Mouse (Mus musculus) liver (tissue): Measurements from ENCODE around the gene Dlgap4.

Source experiments
- DNase-seq: peaks from one replicate; pipeline ENCODE4 v3.0.0-alpha.2; 2020; ENCODE audit warnings: mixed read lengths

Gene Dlgap4

GRCm38 (mm10) chr2:156613541-156614257 lies at the start of gene Dlgap4:
Gene Dlgap4 (plus strand): TSS chr2:156613705.
- no peak for DNase-seq

GRCm38 (mm10) chr2:156566512-156566911 lies 47.0 kb upstream of the Dlgap4 start:
- no peak for DNase-seq

DNA sequence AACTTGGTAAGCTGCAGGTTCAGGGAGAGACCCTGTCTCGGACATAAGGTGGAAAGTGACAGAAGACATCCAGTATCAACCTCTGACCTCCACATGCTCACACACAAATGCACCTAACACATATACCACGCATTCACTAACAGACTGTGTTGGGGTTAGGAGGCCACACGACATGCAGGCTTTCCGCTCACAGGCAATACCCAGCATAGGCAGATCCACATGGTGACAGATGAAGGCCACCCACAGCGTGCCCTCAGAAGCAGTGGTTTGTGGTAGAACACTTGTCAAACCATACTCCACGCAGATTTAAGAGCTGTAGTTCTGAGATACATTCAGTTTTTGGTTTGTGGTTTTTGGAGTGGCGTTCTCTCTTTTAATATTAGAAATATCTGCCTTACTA lies 44.9 kb upstream of the Dlgap4 start:
- no peak for DNase-seq

- no peak for DNase-seq
These were observed 44.2 kb upstream of the Dlgap4 start for GRCm38 (mm10) chr2:156569261-156569660.

DNA sequence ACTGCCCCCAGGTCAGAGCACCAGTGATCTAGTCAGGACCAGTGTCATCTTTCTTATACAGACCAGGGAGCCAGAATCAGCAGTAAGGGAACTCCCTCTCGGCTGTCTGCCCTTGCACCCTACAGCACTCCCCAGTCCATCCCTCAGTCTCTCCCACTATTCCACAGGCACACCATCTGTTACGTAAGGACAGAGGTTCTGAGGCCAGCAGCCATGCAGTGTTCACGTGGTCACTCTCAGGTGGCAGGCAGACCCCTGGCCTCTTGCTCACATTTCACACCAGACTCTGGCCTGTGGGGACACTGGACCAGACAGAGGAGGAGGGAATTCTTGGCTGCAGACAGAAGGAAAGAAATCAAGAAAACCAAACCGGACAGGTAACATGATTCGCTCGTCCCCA lies 42.0 kb upstream of the Dlgap4 start:
- DNase-seq = no peak

GRCm38 (mm10) chr2:156576850-156577587 lies 36.5 kb upstream of the Dlgap4 start:
- no peak for DNase-seq

- DNase-seq = no peak
These were observed 33.0 kb upstream of the Dlgap4 start for GRCm38 (mm10) chr2:156580507-156580906.

- DNase-seq = no peak
These were observed 32.3 kb upstream of the Dlgap4 start for GRCm38 (mm10) chr2:156581244-156581643.

GRCm38 (mm10) chr2:156582887-156583286 lies 30.6 kb upstream of the Dlgap4 start:
- DNase-seq = no peak

DNA sequence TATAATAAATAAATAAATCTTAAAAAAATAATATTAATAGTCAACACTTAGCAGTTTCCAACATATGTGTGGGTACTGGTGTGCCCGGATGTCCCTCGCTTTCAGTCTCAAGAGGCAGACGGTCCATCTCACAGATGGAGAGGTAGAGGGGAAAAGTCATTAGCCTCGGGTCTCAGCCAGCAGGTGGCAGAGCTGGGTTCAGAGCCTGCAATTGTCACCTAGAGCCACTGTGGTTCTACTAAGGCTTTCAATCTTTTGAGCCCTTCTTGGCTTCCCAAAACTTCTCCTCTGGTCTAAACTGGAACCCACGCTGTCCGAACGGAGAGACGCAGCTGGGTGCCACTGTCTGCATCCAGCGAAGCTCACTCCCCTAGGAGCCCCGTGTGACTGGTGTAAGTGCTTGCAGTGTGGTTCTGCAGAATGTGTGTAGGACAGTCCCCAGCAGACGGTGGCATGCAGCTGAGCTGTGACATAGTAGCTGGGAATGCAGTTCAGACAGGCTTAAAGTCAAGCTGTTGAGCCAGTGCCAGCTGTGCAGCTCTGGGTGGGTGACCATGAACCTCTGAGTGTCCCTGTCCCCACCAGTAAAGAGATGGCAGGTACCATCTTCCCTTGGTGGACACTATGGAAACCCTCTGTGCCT lies 29.2 kb upstream of the Dlgap4 start:
- DNase-seq = no peak

GRCm38 (mm10) chr2:156584797-156585471 lies 28.6 kb upstream of the Dlgap4 start:
- no peak for DNase-seq

DNA sequence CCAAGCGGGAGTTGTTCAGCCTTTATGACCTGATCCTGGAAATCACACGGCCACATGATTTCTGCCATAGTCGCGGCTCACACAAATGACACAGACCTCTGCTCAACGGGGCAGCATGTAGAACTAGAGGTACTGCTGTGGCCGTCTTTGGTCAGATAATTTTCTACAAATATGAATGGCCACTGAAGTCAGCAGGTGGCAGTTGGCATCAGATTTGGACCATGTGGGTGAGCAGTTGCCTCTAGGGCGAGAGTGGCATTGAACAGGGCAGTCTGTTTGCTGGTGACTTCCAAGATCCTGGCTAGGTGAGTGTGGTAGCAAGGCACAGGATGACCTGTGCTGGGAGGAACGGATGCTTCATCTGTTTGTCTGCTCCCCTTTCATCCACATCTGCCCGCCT lies 24.0 kb upstream of the Dlgap4 start:
- no peak for DNase-seq

DNA sequence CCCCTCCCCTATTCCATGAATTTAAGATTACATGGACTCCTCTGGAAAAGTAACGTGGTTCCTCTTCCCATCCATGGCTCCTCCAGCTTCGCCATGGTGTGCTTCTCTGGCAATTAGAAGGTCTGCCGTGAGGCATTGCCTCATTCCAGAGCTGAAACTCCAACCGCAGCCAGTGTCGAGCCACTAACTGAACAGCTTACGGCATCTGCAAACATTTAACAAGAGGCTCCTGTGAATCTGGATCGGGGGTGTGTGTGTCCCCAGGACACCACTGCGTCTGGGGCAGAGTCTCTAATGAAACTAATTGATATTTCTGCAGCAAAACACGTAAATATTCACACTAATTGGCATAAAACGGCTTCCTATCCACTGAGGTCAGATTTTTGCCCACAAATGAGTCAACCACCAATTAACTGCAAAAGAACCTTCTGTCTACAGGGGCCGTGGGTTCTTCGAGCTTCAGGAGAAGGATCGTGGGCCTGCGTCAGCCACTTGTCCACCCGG lies 18.5 kb upstream of the Dlgap4 start:
- no peak for DNase-seq

DNA sequence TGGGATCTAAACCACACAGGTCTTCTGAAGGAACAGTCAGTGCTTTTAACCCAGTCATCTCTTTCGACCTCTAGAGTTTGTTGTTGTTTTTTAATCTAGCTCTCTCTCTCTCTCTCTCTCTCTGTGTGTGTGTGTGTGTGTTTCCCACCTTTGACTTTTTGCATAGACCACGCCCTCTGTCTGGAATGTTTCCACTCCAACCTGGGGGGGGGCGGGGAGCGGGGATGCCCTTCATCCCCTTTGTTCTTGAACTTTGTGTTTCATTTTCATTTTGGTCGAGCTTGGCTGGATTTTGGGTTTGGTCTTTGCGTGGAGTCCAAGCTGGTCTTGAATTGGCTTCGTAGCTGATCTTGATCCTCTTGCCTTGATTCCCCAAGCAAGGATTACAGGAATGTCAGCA lies 10.9 kb upstream of the Dlgap4 start:
- no peak for DNase-seq

- DNase-seq = no peak
These were observed 9.8 kb upstream of the Dlgap4 start for GRCm38 (mm10) chr2:156603671-156604070.

GRCm38 (mm10) chr2:156605144-156605543 lies 8.4 kb upstream of the Dlgap4 start:
- no peak for DNase-seq

DNA sequence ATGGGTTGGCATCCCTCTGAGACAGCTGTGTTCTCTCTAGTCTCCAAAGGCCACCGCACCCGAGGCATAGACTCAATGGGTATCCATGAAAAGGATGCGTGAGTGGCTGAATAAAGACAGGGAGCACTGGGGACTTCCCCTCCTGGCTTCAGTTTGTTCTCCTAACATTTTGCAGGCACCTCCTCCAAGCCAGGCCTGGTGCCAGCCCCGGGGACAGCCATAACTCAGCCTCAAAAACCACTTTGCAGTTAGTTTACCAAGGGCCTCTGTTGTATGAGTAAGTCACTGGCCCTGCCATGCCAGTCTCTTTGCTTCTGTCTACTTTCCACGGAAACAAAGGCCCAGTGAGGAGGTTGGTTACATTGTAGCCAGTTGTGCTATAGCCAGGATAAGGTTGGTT lies 7.5 kb upstream of the Dlgap4 start:
- DNase-seq = no peak

GRCm38 (mm10) chr2:156613081-156613540 lies 394 bp upstream of the Dlgap4 start:
- DNase-seq = no peak

DNA sequence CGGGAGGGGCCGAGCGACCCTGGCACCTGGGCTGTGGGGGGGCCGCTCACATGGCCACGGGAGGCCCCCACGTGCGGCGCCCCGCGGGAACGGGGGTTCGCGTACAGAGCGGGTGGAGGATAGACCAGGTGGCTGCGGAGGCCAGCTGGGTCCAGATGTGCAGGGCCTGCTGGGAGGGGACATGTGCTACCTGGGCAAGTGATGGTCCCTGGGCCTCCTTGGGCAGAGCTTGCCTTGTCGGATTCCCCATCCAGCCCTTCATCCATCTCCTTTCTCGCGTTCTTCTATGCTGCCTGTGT lies 702 bp downstream of the Dlgap4 start:
- no peak for DNase-seq

- DNase-seq = no peak
These were observed 1.5 kb downstream of the Dlgap4 start for GRCm38 (mm10) chr2:156614661-156615654.

GRCm38 (mm10) chr2:156616513-156616912 lies 3.0 kb downstream of the Dlgap4 start:
- no peak for DNase-seq

DNA sequence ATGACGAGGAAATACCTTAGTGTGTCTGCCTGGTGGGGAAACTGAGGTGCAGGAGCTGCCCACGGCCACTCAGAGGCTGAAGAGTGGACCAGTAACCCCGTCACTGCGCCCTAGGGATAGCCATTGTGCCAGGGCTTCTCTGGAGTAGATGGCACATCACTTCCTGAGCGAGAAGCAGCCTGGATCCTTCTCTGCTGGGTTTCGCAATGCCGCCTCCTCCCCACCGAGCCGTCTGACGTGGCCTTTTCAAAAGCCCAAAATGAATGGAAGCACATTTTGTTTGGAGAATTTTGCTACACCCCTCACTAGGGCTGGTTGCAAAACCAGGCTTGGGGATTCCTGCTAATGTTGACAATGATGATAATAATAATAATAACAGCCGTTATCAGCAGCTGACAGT lies 4.0 kb downstream of the Dlgap4 start:
- DNase-seq = no peak
